Mouse (Mus musculus): ENCODE measurements around the gene Rab25.
"Not testable (repeated sequence)": the region's sequence is repeated elsewhere in the genome, so short reads cannot be mapped to it uniquely, and the experiment has no call there.

Rab25 gene

DNA sequence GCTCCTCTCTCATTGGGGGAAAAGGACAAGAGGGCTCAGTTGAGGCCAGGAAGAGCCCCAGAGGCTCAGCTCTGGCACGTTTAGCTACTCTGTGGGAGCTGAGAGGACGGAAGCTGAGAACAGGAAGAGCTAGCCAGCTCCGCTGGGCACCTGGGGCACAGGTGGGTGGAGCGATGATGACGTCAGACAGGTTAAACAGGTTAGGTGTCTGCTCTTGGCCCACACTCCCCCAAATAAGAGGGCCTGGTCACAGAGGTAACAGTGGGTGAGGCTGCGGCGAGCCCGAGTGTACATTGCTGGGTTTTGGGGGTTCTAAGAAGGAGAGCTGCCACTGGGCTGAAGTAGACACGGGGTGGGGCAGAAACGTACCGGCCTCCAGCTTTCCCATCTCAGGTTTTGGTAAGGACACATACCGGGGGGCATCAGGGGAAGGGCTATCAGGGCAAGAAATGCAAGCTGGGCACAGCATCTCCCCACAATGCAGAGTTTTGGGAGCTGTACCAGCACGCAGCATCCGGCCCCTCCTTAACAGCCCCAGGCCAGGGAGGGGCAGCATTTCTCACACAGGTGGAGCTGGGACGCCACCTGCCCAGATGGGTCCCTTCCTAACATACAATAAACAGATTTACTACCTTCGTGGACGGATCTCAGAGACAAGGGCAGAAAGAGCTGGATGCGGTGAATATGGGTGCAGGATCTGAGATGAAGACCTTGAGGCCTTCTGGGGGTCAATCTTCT lies at the start of gene Rab25:
Gene Rab25, minus strand, starts transcription at position 121 of the 738 bp plus-strand sequence.
- no peak for DNase-seq (ENCODE audit: extremely low spot score, low spot score)

DNA sequence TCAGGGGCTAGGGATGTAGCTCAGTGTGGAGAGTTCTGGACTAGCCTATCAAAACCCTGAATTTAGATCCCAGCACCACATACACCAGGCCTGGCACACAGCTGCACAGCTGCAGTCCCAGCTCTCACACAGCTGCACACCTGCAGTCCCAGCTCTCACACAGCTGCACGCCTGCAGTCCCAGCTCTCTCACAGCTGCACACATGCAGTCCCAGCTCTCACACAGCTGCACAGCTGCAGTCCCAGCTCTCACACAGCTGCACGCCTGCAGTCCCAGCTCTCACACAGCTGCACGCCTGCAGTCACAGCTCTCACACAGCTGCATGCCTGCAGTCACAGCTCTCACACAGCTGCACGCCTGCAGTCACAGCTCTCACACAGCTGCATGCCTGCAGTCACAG lies 48.4 kb upstream of the Rab25 start:
- not testable (repeated sequence) for DNase-seq (ENCODE audit: extremely low spot score, low spot score)

DNA sequence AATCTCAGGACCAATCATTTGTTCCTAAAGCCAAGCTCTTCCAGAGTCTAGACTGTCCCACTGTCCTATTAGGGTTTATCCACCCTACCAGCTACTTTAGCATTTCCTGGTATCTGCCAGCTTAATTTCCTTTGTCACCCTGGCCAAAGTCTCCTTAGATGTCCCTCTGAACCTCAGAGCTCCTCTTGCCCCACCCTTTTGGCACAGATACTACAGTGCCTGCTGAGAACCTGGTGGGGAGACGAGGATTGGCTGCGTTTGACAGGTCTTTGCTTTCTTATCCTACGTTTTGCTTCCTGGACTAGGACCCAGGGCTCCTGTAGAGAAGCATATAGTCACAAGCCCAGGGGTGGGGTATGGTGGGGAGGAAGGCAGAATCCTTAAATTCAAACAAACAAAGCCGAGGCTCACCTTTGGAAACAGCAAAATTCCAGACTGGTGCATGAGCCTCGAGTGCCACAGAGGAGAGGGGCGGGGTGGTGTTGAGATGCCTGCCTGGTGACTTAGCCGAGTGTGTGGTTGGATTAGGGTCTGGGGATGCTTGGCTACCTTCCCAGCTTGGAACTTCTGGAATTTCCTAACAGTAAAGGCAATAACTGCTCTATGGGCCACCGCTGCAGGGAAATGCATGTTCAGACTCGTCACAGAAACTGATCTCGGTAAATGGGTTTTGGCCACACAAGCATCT lies 45.9 kb upstream of the Rab25 start:
- DNase-seq (ENCODE audit: extremely low spot score, low spot score), result no peak

DNA sequence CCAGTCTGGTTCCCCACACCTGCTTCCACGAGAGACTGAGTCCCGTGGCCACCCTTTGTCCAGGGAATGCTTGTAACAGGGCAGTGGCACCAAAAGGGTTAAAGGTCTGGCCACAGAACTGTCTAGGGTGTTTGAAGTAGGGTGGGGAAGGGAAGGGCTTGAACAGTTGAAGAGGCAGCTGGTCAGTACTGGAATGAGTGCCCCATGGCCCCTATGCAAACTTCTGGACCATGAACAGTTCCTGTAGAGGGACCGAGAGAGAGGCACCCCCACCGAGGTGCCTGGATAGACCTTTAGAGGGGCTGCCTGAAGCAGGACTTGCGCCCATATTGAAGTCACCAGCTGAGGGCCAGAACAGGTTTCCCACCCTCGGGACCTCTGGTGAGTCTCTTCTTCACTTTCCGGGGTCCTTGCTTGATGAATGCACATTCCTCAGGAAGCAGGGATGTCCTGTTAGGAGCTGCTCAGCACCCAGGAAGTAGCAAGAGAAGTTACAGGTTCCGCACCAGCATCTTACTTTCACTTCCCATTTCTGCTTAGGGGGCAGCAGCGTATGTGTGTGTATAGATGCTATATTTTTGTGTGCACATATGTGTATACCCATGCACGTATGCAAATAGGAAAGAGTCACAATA lies 45.0 kb upstream of the Rab25 start:
- DNase-seq (ENCODE audit: extremely low spot score, low spot score), result no peak

DNA sequence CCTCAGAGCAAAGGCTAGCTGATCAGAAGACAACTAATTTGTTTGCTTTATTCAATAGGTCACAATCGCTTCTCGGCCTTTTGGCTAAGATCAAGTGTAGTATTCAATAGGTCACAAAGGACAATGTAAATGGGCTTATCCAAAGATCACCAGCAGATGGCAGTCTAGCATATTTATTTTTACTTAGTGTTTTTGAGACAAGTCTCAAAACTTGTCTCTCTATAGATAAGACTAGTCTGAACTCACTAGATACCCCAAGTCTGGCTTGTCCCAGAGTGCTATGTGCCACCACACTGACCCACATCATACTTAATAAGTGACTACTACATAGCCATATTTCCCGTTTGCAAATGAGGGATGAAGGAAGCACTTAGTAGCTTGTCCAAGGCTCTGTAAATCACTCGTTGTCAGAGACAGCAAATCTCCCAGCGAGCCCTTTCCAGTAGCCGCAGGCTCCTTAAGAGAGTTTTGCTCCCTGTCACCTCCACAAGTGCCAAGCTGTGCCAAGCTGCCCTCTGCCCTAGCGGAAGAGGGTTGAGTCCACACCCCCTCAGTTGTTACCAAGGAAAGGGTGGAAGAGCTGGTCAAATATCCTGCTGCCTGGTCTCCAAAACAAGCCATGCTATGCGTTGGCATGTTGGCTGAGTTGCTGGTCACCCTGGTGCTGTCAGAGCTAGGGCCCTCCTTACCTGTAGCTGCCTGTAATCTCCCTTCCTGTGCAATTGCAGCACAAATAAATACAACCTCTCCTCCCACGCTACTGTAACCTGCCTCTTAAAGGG lies 44.0 kb upstream of the Rab25 start:
- no peak for DNase-seq (ENCODE audit: extremely low spot score, low spot score)

DNA sequence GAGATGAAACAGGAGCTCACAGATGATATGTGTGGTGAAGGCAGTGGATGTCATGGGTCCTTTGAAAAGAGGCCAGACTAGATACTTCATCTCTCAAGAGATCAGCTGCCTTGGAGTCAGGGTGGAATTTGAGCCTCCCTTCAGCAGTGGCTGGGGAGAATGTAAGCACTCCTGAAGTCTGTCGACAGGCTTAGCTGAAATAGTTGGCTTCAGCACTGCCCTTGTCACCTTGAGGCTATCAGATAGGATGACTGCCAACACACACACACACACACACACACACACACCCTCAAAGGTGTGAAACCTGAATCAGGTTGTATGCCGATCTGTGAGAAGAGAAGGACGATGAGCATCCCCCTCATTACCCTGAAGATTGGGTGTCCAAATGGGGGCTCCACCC lies 42.9 kb upstream of the Rab25 start:
- DNase-seq (ENCODE audit: extremely low spot score, low spot score), result no peak

DNA sequence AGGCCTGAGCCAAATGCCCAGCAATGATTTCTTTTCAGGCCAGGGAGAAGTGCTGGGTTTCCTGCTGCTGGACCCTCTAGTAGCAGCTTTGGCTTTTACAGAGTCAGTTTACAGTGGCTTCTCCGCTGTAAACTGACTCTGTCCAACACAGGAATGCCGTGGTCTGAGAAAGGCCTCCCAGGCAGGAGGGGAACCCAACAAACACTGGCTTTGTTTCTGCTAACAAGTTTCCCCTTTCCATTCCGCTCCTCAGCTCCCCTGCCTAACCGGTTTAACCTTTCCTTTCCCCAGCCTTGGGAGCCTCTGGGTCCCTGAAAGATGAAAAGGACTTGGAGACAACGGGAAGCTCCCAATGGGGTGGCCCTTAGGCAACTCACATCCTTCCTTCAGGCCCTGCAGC lies 42.1 kb upstream of the Rab25 start:
- DNase-seq (ENCODE audit: extremely low spot score, low spot score), result no peak

DNA sequence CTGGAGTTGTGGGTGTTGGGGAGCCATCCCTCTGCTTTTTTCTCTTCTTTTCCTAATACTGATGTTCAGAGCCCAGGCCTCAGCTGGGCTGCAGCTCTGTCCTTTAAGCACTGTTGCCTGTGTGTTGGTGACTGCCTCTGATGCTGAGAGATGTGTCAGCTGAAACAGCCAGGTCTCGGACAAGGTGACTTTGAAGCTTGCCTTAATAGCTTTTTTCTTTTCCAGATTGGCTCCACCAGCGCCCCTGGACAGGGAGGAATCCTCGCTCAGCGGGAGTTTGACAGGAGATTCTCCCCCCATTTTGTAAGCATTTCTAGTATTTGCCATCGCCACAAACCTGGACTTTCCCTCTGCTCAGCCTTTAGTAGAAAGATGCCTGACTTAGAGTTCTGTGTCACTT lies 38.5 kb upstream of the Rab25 start:
- DNase-seq (ENCODE audit: extremely low spot score, low spot score), result no peak

DNA sequence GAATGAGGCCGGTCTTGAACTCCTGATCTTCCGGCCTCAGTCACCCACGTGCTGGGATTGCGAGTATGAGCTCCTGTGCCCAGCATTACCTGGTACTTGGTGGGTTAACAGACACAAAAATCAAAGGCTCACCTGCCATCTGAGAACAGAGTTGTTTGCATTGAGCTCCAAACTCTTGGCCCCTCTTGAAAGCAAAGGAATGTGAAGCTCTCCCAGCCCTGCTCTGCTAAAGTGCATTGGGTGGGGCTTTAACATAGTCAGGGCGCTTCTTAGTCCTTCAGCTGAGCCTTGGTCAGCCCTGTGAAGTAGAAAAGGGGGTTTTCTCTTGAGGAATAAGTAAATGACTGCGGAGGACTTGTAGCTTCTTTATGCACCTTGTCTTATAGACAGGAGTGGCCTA lies 37.7 kb upstream of the Rab25 start:
- DNase-seq (ENCODE audit: extremely low spot score, low spot score), result no peak

DNA sequence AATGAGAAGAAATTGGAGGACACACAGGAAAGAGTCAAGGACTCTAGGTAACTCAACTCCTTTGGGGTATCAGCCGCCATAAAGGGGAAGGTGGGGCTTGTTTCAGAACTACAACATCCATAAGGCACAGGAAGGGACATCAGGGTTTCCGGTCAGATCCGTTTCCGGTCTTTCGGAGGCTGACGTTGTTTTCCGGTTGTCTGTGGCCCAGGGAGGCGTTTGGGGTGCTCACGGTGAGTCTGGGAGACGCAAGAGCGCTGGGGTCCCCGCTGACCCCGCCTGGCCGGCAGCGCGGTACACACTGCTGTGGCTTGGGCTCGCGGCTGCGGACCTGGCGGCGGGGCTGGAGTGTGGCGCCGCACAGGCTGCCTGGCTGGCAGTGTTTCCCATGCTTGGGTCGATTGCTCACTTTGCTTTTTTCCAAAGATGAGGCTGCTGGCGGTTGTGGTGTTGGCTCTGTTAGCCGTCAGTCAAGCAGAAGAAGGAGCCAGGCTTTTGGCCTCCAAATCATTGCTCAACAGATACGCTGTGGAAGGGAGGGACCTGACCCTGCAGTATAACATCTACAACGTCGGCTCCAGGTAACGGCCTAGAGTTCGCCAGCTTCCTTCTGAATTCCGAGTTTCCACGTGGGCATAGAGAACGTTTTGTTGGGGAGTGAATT lies 31.5 kb upstream of the Rab25 start:
- peak; percentile 81 for DNase-seq (ENCODE audit: extremely low spot score, low spot score)

DNA sequence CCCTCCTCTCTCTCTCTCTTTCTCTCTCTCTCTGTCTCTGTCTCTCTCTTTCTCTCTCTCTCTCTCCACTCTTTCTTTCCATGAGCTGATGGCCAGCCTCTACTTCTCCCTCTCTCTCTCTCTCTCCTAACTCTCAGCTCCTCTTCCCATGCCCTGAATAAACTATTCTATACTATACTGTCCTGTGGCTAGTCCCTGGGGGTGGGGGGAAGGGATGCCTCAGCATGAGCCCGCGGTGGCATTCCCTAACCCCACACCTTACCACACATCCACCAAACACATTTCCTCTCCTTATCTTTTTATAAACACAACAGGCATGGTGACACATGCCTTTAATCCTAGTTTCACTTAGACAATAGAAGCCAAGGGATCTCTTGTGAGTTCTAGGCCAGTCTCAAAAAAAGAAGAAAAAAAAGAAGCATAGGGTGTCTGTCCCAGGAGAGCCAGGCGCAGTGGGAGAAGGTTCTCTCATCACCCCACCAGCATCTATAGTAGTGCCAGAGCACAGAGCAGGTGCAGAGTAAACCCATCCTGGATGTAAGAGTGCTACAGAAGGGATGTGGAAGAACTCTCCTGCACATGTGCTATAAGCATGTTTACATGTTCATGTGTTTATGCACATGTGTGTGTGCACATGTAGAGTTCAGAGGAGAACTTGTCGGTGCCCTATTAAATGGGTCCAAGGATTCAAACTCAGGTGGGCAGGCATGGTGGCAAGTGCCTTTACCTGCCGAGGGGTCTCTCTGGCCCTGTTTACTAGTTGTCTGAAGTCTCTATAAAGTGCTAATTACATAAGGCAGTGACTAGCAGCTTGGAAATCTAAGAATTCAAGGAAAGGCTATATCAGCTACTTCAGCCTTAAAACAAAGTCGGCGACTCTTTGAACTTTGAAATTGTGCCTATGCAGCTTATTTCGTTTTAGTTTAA lies 30.7 kb upstream of the Rab25 start:
- no peak for DNase-seq (ENCODE audit: extremely low spot score, low spot score)

DNA sequence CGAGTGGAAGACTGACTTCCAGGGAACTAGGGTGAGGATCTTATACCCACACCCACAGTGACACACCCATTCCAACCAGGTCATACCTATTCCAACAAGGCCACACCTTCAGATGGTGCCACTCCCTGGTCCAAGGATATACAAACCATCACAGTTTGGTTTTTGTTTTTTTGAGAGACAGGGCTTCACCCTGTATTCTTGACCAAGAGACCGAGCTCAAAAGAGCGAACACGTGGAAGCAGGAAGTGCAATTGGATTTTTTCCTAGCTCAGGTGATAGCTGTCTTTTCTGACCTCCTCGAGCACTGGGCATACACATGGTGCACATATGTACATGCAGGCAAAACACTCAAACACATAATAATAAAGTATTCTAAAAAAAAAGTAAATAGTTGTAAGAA lies 29.7 kb upstream of the Rab25 start:
- DNase-seq (ENCODE audit: extremely low spot score, low spot score), result not testable (repeated sequence)

DNA sequence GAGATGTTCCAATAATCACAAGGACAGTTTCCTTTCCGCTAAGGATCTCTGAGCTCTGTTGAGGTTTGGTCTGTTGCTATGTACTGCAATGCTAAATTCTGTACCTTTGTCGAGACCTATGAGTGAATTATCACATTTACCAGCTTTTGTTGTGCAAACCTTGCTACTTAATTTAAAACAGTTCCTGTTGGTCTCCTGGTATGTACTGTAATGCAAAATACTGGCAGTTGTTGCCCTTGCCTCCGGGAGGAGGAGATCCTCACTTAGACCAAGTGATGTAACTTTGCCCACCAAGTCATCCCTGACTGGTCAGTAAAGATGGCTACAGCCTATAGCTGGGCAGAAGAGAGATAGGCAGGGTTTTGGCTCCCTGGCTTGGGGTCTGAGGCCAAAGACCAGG lies 27.4 kb upstream of the Rab25 start, which contains the start of gene Ssr2:
Gene Ssr2, plus strand, starts transcription at position 337 of the 400 bp plus-strand sequence.
- DNase-seq (ENCODE audit: extremely low spot score, low spot score), result no peak

DNA sequence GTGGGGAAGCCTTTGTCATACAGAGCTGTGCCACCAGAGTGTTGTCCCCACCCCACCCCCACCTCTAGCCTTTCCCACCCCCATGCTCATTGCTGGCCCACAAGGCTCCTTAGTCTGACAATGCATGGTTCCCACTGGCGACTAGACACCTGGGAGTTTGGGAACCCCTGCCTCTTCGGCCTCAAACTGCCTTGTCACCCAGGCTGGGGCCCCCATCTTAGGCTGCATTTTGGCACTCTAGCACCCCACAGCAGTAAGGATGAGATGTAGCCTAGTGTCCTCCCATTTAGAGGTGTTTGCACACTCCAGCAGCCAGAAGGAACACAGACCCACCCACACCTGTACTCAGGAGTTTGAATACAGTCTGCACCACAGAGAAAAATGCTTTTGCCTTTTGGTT lies 25.7 kb upstream of the Rab25 start:
- no peak for DNase-seq (ENCODE audit: extremely low spot score, low spot score)

DNA sequence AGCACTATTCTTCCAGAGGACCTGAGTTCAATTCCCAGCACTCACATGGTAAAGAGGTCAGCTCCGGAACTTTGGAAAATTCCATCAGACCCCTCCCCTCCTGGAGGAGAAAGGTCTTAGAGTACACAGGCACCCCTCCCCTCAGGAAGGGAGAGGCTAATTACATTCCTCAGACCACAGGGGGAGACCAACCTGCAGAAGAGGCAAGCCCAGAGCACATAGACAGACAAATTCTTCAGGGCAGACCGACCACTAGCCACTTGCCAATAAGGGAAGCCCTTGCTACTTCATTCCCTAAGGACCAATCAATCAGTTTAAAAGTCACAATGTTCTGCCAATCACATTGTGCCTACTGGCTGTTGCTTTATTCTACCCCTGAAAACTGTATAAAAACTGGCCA lies 24.7 kb upstream of the Rab25 start:
- no peak for DNase-seq (ENCODE audit: extremely low spot score, low spot score)

DNA sequence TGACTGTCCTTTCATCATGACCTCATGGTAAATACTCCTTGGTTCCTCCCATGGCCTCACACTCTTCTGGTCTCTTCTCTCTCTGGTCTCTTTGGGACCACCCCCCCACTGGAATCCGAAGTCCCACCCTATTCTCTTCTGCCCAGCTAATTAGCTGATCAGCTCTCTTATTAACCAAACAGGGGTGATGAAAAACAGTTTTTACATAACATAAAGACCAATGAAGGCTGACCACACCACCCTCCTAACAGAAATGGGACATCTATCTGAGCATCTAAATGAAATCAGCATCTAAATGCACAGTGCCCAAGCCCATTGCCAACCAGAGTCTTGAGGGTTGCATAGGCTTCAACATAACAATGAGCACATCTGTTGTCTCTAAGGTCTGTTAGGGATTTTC lies 23.8 kb upstream of the Rab25 start:
- no peak for DNase-seq (ENCODE audit: extremely low spot score, low spot score)

DNA sequence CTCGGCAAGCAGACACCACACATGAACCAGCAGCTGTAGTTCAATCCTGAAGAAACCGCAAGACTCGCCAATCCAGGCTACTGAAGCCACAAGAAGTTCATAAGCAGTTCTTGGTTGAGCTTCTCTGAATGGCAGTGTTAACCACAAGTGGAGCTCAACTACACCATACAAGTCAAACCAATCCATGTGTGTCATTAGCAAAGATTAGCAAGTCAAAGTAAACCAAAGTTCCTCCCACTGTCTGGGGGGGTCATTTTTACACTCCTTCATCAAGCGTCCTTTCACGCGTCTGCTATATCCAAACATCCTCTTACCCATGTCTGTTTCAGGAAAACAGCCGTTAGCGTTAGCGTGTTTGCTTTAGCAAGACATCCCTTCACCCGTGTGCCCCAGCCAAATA lies 22.2 kb upstream of the Rab25 start:
- DNase-seq (ENCODE audit: extremely low spot score, low spot score), result no peak

DNA sequence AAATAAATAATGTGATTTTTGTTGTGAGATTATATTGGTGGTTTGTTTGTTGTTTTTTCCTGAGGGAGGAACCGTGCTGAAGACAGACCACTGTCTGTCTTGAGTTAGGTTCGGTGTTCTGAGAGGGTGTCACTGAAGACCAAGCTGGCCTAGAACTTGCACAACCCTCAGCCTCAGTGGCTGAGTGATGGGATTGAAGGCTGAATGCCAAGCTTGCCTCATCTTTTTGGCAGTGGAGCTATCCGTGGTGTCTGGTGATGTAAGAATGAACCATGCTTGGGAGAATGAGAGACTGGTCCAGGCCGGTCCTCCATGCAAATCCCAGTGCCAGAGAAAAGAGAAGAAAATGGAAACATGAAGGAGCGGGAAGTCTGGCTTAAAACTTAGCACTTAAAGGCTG lies 21.6 kb upstream of the Rab25 start:
- no peak for DNase-seq (ENCODE audit: extremely low spot score, low spot score)

DNA sequence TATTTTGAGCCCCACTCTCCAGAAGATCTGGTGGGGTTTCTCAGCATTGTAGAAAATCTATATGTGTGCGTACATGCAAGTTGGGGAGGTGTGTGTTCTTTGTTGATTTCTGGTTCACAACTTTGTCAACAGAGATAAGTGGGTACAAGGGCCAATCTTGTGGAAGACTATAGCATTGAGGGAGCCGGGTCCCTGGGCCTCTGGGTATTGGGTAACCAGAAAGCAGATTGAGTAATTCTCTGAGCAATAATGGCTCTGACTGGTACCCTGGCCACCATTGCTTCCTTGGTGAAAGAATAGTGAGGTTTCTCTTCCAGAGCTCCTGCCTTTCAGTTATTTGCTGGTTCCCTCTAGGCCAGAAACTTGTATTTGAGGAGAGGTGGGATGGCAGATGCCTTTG lies 21.0 kb upstream of the Rab25 start:
- DNase-seq (ENCODE audit: extremely low spot score, low spot score), result no peak

DNA sequence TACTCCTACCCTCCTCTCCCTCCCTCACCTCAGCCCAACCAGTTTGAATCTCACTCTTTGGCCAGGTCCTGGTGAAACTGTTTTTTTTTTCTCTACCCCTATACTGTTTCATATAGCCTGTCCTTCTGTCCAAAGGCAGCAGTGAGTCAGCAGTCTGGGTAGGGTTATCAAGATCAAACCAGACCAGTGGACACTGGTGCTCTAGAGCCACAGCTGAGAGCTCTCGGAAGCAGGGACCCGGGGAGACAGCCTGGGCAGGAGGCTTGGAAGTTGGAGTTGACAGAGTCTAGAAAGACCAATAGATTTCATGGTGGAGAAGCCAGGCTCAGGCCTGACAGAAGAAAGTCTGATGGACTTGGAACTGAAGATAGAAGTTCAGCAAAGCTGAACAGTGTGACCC lies 20.5 kb upstream of the Rab25 start:
- no peak for DNase-seq (ENCODE audit: extremely low spot score, low spot score)

Data from neural tube, embryonic 10.5 days (tissue).